Mouse (Mus musculus) midbrain, postnatal 0 days (tissue): ENCODE results near the gene Rasl10b. TPM values are rescaled to one million over a fixed set of nuclear protein-coding genes. Genes with fewer than 3 reads are reported as not detected.

ENCODE experiments used
- ATAC-seq: fragments of 200-750 bp; cut with Nextera tagmentation; 2 replicates; pipeline ENCODE4 v1.8.0; 2017; ENCODE audit warnings: moderate number of reproducible peaks, mild to moderate bottlenecking, moderate TSS enrichment, moderate library complexity; ENCODE audit not compliant: low FRiP score
- DNase-seq: peaks from one replicate; pipeline ENCODE4 v3.0.0-alpha.2; 2015; ENCODE audit warnings: low spot score
- H3K27ac ChIP-seq: fragments of 300-500 bp; sonication (generic); 2 replicates; pipeline ENCODE4 v1.5.1; 2014; ENCODE audit warnings: low read depth, mild to moderate bottlenecking, low read length, mixed read lengths
- H3K27me3 ChIP-seq: fragments of 300-500 bp; sonication (generic); 2 replicates; pipeline ENCODE4 v1.6.1; 2014; ENCODE audit warnings: low read length, control low read depth, mixed read lengths; ENCODE audit not compliant: insufficient read depth
- H3K36me3 ChIP-seq: fragments of 300-500 bp; sonication (generic); 2 replicates; pipeline ENCODE4 v1.6.1; 2014; ENCODE audit warnings: low read length, control low read depth, mixed read lengths; ENCODE audit not compliant: insufficient read depth
- H3K4me1 ChIP-seq: fragments of 300-500 bp; sonication (generic); 2 replicates; pipeline ENCODE4 v1.6.1; 2014; ENCODE audit warnings: mild to moderate bottlenecking, control low read depth, antibody characterized with exemption, low read length, mixed read lengths; ENCODE audit not compliant: insufficient read depth
- H3K4me2 ChIP-seq: fragments of 300-500 bp; sonication (generic); 2 replicates; pipeline ENCODE4 v1.6.1; 2014; ENCODE audit warnings: low read depth, mild to moderate bottlenecking, low read length, mixed read lengths; ENCODE audit not compliant: poor library complexity, severe bottlenecking
- H3K4me3 ChIP-seq: fragments of 300-500 bp; sonication (generic); 2 replicates; pipeline ENCODE4 v1.5.1; 2014; ENCODE audit warnings: low read depth, mild to moderate bottlenecking, low read length, moderate library complexity
- H3K9ac ChIP-seq: fragments of 300-500 bp; sonication (generic); replicated peaks from 2 replicates; pipeline ENCODE4 v1.6.1; 2014; ENCODE audit warnings: mild to moderate bottlenecking, low read length, moderate library complexity, mixed read lengths; ENCODE audit not compliant: poor library complexity, severe bottlenecking
- H3K9me3 ChIP-seq: fragments of 300-500 bp; sonication (generic); 2 replicates; pipeline ENCODE4 v1.6.1; 2016; ENCODE audit warnings: low read length, control low read depth
- CTCF ChIP-seq: IDR thresholded peaks from 2 replicates; pipeline ENCODE4 v1.5.1; 2016; ENCODE audit warnings: antibody characterized with exemption, mild to moderate bottlenecking
- WGBS: fragments of 180-500 bp; shearing (Covaris S2); extraction: QIAGEN DNeasy Blood & Tissue Kit; methylation state at CpG from one replicate; pipeline ENCODE4 v1.1.7; 2014; 5-methylcytosine and 5-hydroxymethylcytosine counted together
- polyA plus RNA-seq: library from polyadenylated mRNA; unstranded; fragments of >200 nt; fragmentation: Nextera tagmentation; extraction: Ambion mirVana; gene quantifications from 2 replicates; pipeline ENCODE4 v1.2.1, GENCODE M21; 2015
- total RNA-seq: library from RNA; depleted of rRNA; stranded (reverse); fragments of >200 nt; gene quantifications from 2 replicates; pipeline ENCODE4 v1.2.3, GENCODE M21; 2014

Rasl10b gene
- total and polyA plus RNA-seq, 2 experiments from 2014 or later: 43.9 to 126 TPM

DNA sequence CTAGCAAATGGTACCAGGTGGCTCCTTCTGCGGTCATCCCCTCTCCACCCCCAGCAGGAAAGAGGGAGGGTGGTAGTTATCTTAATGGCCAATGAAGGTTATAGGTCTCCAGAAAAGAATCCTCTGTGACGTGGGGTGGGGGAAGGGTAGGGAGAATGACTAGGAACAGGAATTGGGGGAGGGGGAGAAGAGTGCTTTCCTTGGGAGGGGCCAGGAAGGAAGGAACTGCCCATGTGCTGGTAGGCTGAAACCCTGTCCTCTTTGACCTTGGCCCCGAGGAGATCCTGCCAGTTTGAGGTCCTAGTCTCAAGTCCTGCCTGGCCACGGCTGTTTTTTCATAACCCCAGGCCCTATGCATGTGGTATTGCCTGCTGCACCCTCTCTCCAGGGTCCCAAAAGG lies 40.4 kb downstream of the Rasl10b start:
- Histone ChIP-seq H3K9ac (no peak overlapping the region), H3K27ac (no peak overlapping the region), H3K4me2 (no peak overlapping the region), H3K36me3 (no peaks in the 10 kb centered on the region), H3K4me3 (no peak overlapping the region), H3K9me3 (no peaks in the 10 kb centered on the region), H3K4me1 (no peaks in the 10 kb centered on the region), H3K27me3 (peaks cover 10% of the 10 kb centered on the region; the same call in 1 of the 2 replicates)
- DNase-seq: no peak
- no peak for ATAC-seq
- WGBS: 73% methylated on average over 4 of the region's 4 CpGs
- no peak for TF ChIP-seq CTCF

DNA sequence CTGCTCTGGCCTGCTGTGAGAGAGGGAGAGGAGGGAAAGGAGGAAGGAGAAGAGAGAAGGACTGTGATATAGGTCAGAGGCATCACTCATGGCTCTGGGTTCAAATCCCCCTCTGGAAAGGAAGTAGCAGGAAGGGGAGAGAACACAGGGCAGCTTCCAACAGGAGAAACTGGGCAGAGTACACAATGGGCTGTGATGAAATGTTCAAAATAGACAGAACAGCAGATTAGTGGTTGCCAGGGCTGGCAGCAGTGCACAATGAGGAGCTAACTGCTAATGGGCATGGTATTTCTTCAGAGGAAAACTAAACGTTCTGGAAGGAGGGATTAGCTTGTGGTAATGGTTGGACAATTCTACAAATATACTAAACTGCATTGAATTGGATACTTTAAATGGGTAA lies 41.6 kb downstream of the Rasl10b start:
- 11% methylated on average over 1 of the region's 1 CpGs for WGBS
- DNase-seq: no peak
- ATAC-seq: no peak
- TF ChIP-seq CTCF: no peak
- H3K4me3 ChIP-seq: no peak overlapping the region
- no peaks in the 10 kb centered on the region for H3K27me3 ChIP-seq
- H3K4me2 ChIP-seq: no peak overlapping the region
- H3K9me3 ChIP-seq: no peaks in the 10 kb centered on the region
- no peak overlapping the region for H3K9ac ChIP-seq
- H3K27ac ChIP-seq: no peak overlapping the region
- H3K4me1 ChIP-seq: no peaks in the 10 kb centered on the region
- H3K36me3 ChIP-seq: no peaks in the 10 kb centered on the region

GRCm38 (mm10) chr11:83451281-83451680 lies 42.3 kb downstream of the Rasl10b start:
- no peak overlapping the region for H3K4me2 ChIP-seq
- 85% methylated on average over 10 of the region's 10 CpGs for WGBS
- no peak overlapping the region for H3K4me3 ChIP-seq
- no peaks in the 10 kb centered on the region for H3K27me3 ChIP-seq
- DNase-seq (no peak), ATAC-seq (no peak)
- H3K4me1 ChIP-seq: no peaks in the 10 kb centered on the region
- H3K9ac ChIP-seq: no peak overlapping the region
- no peak overlapping the region for H3K27ac ChIP-seq
- TF ChIP-seq CTCF: no peak
- H3K36me3 ChIP-seq: no peaks in the 10 kb centered on the region
- no peaks in the 10 kb centered on the region for H3K9me3 ChIP-seq

DNA sequence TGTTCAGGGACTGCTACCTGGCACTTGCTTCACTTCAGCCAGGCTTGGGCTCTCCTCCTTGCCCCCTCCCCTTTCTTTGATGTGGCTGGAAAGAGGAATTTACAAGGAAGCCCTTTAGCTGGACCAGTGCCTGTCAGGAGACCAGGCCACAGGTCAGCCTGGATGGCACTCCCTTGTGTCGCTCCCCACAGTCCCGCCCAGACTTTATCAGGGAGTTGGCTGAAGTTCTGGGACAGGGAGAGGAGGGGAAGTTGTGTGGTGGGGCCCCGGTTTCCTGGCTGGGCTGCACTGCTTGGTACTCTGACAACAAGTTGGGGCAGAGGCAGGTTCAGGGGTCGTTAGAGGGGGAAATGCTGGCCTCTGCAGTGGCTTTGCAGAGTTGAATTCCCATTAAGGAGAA lies 45.6 kb downstream of the Rasl10b start:
- H3K4me3 ChIP-seq: no peak overlapping the region
- H3K9ac ChIP-seq: no peak overlapping the region
- ATAC-seq: no peak
- no peak for TF ChIP-seq CTCF
- H3K36me3 ChIP-seq: no peaks in the 10 kb centered on the region
- no peaks in the 10 kb centered on the region for H3K27me3 ChIP-seq
- no peaks in the 10 kb centered on the region for H3K4me1 ChIP-seq
- H3K4me2 ChIP-seq: no peak overlapping the region
- DNase-seq: no peak
- WGBS: 32% methylated on average over 4 of the region's 4 CpGs
- H3K27ac ChIP-seq: no peak overlapping the region
- no peaks in the 10 kb centered on the region for H3K9me3 ChIP-seq

- 83% methylated on average over 3 of the region's 3 CpGs for WGBS
- ATAC-seq (no peak), DNase-seq (no peak)
- Histone ChIP-seq H3K36me3 (no peaks in the 10 kb centered on the region), H3K27ac (no peak overlapping the region), H3K4me3 (no peak overlapping the region), H3K4me2 (no peak overlapping the region), H3K9me3 (no peaks in the 10 kb centered on the region), H3K9ac (no peak overlapping the region), H3K4me1 (no peaks in the 10 kb centered on the region), H3K27me3 (no peaks in the 10 kb centered on the region)
- no peak for TF ChIP-seq CTCF
Measured at GRCm38 (mm10) chr11:83455608-83456007, 46.7 kb downstream of the Rasl10b start.

DNA sequence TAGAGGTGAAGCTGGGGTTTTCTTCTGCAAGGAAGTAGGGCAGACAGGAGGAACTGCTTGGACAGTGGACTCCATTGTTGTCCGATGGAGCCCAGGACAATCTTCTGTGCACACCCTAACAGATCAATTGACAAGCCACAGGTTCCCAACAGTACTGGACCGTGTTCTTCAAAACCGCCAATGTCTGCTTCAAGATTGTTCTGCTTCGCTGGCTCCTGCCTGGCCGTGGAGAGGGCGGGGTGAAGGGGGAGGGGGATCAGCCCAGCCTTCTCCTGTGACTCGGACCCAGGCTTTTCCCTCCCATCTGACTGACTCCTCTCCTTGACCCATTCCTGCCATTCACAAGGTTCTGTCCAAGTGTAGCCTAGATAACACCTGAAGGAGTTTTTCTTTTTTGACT lies 48.3 kb downstream of the Rasl10b start:
- 21% methylated on average over 7 of the region's 7 CpGs for WGBS
- H3K4me2 ChIP-seq: no peak overlapping the region
- H3K9ac ChIP-seq: no peak overlapping the region
- H3K36me3 ChIP-seq: no peaks in the 10 kb centered on the region
- no peak for ATAC-seq
- H3K27ac ChIP-seq: no peak overlapping the region
- no peak for TF ChIP-seq CTCF
- H3K4me3 ChIP-seq: no peak overlapping the region
- no peaks in the 10 kb centered on the region for H3K4me1 ChIP-seq
- no peaks in the 10 kb centered on the region for H3K9me3 ChIP-seq
- 0 out of 2 replicates have a peak, but pooled peaks cover 3% of the 10 kb centered on the region for H3K27me3 ChIP-seq
- DNase-seq: no peak
